Mouse (Mus musculus): Measurements from ENCODE around the gene Tex14. TPM values are rescaled to one million over a fixed set of nuclear protein-coding genes. Genes with fewer than 3 reads are reported as not detected.

Gene Tex14
- polyA plus RNA-seq, 1 experiment from 2014 or later: 0.38 TPM

DNA sequence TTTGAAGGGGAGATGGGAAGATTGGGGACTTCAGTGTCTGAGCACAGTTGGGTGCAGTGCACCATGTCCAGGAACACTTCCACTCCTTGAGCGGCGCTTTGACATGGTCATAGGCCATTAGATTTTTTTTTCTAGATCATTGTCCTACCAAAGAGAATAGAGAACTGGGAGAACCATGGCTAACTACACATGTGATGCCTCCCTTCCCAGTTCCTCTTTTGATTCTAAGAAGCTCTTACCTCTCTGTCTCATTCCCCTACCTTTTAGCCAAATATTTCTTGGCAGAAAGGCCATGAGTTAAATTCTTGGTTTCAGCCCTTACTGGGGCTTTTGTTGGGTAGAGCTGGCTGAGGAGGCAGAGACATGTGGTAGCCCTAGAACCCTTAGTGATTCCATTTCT, 198.7 kb downstream of the Tex14 start:
- no peak overlapping the region for H3K27ac ChIP-seq (replicated peaks in 1 of 2; ENCODE audit: control insufficient read depth in 1 of 2, insufficient read depth in 1 of 2, low read depth in 2 of 2, low read length in 2 of 2)
- H3K4me3 ChIP-seq (ENCODE audit: control insufficient read depth in 1 of 2, insufficient read depth in 1 of 2, low read depth in 1 of 2, low read length in 2 of 2): no peak overlapping the region
- peaks cover 100% of the 10 kb centered on the region for H3K36me3 ChIP-seq (ENCODE audit: control insufficient read depth, insufficient read depth, low read length)
- H3K4me1 ChIP-seq (ENCODE audit: control insufficient read depth in 2 of 2, insufficient read depth in 2 of 2, low read length in 2 of 2): no peaks in the 10 kb centered on the region
- no peak overlapping the region for H3K9ac ChIP-seq (ENCODE audit: low read length)
- no peaks in the 10 kb centered on the region for H3K27me3 ChIP-seq (ENCODE audit: control insufficient read depth, insufficient read depth, low read length)
- ATAC-seq (ENCODE audit: insufficient number of reproducible peaks, insufficient read depth, low FRiP score, low read depth): no peak
- WGBS: 93% methylated on average over 2 of the region's 2 CpGs
- no peaks in the 10 kb centered on the region for H3K9me3 ChIP-seq (ENCODE audit: control insufficient read depth, low read length)
- H3K4me2 ChIP-seq (ENCODE audit: low read length): no peak overlapping the region

Other genes with a start within 250 kb of the Tex14 start
- 7.1 and 7.8 TPM in 2 replicates for gene Ppm1e, start 46.0 kb upstream of the Tex14 start, polyA plus RNA-seq (2014; fragmentation: Nextera tagmentation; extraction: Ambion mirVana)
- 10.0 and 11.7 TPM in 2 replicates for gene Rad51c, start 111 bp upstream of the Tex14 start, polyA plus RNA-seq (2014; fragmentation: Nextera tagmentation; extraction: Ambion mirVana)
- gene Gm11492, start 161.6 kb downstream of the Tex14 start, polyA plus RNA-seq (2014; fragmentation: Nextera tagmentation; extraction: Ambion mirVana): not detected in 2 replicates
- gene Sept4, start 163.8 kb downstream of the Tex14 start, polyA plus RNA-seq (2014; fragmentation: Nextera tagmentation; extraction: Ambion mirVana): 23.5 and 25.8 TPM in 2 replicates
- gene Mtmr4, start 187.1 kb downstream of the Tex14 start, polyA plus RNA-seq (2014; fragmentation: Nextera tagmentation; extraction: Ambion mirVana): 14.3 and 17.7 TPM in 2 replicates
- 0.13 and 0.15 TPM in 2 replicates for gene Hsf5, start 212.1 kb downstream of the Tex14 start, polyA plus RNA-seq (2014; fragmentation: Nextera tagmentation; extraction: Ambion mirVana)

Measured in heart, embryonic 14.5 days (tissue).